Mouse (Mus musculus) heart, postnatal 25 days (tissue): Measurements from ENCODE around the gene Pipox. TPM values are rescaled to one million over a fixed set of nuclear protein-coding genes. Genes with fewer than 3 reads are reported as not detected.

Experiments
- DNase-seq: peaks from one replicate; pipeline ENCODE4 v3.0.0; 2022; ENCODE audit warnings: low spot score
- intact Hi-C: fragments of 180-260 bp; cut with DNase I; formaldehyde crosslinking; loops from one replicate; pipeline ENCODE4 v1.15.1; 2025
- total RNA-seq, 2 experiments: library from RNA; stranded (reverse); gene quantifications; 2 replicates each; pipeline ENCODE4 v1.2.3; 2021

Pipox gene
- total RNA-seq, 2 experiments from 2014 or later, result 0.52 to 1.3 TPM

DNA sequence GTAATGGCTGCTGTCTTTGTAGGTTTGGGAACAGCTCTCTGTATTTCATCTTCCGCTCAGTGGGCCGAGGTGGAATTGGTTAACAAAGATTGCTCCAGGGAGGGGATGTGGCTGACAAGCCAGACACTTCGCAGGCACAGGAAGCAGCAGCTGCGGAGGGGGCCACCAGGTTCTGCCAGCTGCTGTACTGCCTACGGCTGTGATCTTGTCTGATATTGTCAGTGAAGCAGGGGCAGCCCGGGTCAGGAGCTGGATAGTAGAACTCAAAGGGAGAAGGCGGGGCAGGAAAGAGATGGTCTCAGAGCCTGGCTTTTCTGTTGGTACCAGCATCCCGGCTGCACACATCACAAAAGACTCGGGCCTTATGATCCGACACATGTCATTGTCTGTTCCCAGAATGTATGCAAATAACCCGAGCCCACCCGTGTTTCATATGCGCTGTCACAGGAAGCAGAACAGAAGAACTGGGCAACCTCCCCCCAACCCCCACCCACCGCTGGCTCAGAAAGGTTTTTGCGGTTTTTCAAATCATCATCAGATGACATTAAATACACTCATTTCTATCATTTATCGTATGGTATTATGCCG, 6.4 kb downstream of the Pipox start:
- intact Hi-C loops, result no loop called here
- no peak for DNase-seq

DNA sequence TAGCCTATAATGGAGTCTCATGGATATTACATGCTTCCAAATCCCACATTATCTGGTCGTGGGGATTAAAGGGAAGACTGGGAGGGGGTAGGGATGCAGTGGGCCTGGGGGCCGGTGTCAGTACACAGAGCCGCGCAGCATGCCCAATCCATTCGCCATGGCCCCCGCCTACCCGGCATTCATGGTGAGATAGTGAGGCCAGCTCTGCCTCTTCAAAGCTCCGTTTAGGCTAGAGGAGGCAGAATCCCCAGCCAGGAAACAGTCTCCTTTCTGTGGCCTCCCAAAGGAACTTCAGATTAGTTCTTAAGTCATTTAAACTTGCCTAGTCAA, 8.7 kb downstream of the Pipox start:
- DNase-seq, result no peak
- intact Hi-C loops, result no loop called here

DNA sequence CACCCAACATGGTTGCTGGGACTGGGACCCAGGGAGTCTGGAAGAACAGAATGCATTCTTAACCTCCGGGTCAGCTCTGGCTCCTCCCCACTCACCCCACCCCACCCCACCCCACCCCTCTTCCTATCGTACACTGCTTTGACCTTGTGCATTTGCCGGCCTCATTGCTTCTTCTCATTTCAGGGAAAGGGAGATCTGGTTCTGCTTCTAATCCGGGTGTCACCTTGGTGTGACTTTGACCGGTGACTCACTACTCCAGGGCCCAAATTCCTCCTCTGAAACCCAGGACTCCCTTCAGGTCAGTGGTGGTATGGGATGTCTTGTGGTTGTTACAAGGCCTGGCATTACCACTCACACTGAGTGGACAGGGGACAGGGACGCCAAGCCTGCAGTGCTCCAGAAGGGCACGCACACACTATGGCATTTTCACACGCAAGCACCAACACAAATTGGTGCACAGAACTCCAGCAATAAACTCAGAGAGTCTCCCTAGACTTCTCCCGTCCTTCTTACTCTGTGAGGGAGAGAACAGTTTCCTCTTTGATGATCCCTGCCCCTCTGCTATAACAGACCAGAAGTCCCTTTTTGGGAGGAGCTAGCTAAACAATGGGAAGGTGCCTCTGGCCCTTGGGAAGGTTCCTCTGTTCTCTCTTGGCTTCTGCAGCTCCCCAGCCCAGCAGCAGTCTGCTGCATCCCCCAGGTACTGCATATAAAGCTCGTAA, 9.2 kb downstream of the Pipox start:
- intact Hi-C loops, result no loop called here
- no peak for DNase-seq

- intact Hi-C loops, result no loop called here
- no peak for DNase-seq
Measured at GRCm38 (mm10) chr11:77876760-77877148, 17.1 kb downstream of the Pipox start.

- intact Hi-C loops, result no loop called here
- no peak for DNase-seq
Measured at GRCm38 (mm10) chr11:77875847-77876759, 17.8 kb downstream of the Pipox start.

- no peak for DNase-seq
- intact Hi-C loops, result no loop called here
Measured at GRCm38 (mm10) chr11:77875269-77875668, 18.6 kb downstream of the Pipox start.

GRCm38 (mm10) chr11:77874685-77875231, 19.1 kb downstream of the Pipox start:
- intact Hi-C loops, result no loop called here
- DNase-seq, result no peak

DNA sequence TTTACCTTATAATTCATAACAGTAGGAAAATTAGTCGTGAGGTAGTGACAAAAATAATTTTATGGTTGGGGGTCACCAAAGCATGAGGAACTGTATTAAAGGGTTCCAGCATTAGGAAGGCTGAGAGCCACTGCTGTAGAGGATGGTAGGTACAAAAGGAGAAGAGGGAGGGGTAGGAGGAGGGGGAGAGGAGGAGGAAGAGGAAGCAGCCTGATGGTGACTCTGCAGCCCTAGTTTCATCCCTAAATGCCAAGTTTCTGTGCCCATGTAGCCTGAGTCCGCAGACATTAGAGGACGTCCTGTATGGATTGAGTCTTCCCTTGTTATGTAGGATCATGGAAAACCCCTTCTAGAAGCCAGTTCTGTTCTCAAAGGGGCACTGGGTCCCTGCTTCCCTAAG, 20.8 kb downstream of the Pipox start:
- no peak for DNase-seq
- intact Hi-C loops, result no loop called here

DNA sequence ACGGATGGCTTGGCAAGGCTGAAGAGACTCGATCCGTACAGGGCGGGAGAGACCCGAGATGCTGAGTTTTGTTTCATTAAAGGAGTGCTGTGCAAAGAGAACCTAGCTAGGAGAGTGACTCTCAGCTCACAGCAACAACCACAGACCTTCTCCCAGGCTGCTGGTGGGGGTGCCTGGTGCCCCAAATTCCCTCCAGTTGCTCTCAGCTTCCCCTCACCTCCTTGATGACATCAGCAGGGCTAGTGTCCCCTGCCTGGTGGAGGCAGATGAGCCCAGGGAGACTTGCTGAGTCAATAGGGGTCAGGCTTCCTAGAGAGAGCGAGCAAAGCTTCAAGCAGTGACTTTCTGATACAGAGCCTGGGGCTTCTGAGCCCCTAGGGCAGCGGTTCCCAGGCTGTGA, 21.2 kb downstream of the Pipox start:
- intact Hi-C loops, result no loop called here
- DNase-seq, result no peak

DNA sequence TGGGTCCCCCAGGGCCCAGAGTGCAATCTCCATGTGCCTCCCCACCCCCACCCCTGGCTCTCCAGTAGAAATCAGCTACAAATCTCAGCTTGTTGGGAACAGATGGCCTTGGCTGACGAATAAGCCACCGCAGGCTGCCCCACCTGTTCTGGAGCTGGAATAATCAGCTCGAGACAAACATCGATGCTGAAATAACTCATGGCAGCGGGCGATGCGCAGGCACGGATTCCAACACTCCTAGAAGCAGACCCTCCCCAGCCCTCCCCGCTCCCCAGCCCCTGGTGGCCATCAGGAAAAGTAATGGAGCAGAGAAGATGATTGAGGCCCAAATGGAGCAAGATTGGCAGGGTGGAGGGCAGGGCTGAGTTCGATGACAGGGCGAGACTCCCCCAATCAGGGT, 21.7 kb downstream of the Pipox start:
- intact Hi-C loops, result no loop called here

DNA sequence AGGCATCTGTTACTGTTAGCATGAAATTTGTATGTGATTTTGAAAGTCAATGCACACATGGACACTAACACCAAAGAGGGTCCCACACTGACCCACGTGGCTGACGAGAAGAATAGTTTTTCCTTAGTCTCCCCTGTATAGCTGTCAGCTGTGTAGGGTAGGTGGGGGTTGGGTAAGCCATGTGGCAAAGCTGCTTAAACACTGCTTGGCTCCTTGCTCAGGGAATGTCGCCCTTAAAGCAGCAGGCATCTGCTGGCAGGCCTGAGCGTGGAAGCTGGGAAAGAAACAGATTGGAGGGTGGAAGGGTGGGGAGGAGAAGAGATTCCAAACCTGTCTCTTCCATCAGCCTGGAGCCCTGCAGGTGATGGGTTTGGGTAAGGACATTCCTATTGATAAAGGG, 22.5 kb downstream of the Pipox start:
- intact Hi-C loops, result no loop called here
- DNase-seq, result no peak

More for the DNA sequence above, 21.7 kb downstream of the Pipox start:
- no peak for DNase-seq

- DNase-seq, result no peak
- intact Hi-C loops, result no loop called here
Measured at GRCm38 (mm10) chr11:77867419-77868083, 26.3 kb downstream of the Pipox start.

DNA sequence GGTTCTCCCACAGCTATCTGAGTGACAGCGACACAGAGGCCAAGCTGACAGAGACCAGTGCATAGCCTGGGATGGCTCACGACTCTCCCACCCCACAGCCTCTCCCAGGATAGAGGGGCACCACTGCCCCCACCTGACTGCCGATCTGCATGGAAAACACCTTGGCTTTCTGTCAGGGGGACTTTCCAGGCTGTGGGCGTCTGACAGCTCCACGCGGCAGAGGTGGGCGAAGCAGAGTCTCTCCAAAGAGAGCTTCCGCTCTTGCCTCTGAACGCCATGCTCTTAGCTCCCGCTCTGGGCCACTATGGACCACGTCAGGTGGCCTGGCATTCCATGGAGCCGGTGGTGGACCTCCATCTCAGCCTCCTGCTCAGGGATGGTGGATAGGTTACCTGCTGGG, 29.1 kb downstream of the Pipox start:
- no peak for DNase-seq

DNA sequence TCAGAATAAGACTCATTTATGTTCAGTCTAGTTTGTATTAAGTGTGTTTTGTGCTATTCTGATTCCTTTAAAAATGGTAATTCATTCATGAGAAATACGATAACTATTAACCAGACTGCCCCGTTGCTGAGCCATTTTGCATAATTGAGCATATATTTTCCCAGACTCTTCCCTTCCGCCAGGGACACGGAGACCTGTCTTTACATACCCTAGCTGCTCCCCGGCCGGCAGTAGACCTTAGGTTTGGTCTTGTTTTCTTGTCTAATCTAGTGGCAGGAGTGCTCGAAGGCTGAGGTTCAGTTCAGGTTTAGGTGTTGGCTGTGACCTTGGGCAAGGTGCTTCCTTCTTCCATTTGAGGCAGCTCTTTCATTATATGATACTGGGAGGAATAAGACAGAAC, 31.0 kb downstream of the Pipox start:
- intact Hi-C loops, result no loop called here
- DNase-seq, result no peak

More for the DNA sequence above, 29.1 kb downstream of the Pipox start:
- intact Hi-C loops, result no loop called here

DNA sequence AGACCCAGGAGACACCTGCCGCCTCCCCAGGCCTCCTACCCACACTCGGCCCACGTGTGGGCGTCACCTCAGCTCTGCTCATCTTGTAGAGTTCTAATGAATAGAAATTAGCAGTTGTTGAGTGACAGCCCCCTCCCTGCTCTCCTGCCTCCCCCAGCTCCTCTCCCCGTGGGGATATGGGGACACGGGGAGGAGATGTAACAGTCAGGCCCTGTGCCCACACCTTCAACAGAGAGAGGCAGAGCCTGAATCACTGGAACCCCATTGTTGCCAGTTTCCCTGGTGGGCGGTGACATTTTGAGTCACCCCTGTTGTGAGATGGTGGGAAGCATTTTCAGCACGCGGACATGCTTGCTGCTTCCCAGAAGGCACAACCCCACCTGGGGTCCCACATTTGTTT, 32.9 kb downstream of the Pipox start:
- intact Hi-C loops, result no loop called here
- DNase-seq, result no peak

- DNase-seq, result no peak
- intact Hi-C loops, result no loop called here
Measured at GRCm38 (mm10) chr11:77858589-77858988, 35.3 kb downstream of the Pipox start.

DNA sequence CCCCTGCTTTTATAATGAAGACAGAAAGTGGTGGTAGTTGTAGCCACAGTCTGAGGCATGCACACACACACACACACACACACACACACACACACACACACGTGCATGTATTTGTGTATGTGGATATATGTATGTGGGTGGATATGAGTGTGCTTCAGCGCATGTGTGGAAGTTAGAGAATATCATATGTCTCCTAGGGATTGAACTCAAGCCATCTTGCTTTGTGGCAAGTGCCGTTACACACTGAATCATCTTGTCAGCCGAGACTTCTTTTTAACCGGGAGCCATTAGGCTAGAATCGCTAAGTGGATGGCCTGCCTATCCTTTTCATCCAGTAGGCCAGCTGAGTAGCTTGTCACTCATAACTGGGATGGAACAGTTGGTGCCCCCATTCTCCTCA, 36.8 kb downstream of the Pipox start:
- intact Hi-C loops, result no loop called here
- DNase-seq, result no peak

DNA sequence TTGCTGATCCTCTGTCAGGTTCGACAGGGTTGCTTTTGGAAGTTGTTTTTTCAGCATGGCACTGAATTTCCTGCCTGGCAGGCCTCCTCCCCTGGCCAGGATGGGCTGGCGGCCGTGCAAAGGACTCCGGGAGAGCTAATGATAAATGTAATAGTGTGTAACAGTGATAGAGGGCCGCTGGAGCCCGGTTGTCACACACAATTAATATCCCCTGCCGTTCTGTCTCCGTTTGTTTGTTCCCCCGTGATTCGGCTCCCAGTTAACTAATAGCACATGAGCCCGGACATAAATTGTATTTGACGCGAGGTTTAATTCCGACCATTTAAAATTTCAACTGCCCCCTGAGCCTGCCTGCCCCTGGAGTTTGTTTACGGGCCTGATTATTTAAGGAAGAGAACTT, 38.5 kb downstream of the Pipox start:
- no peak for DNase-seq
- intact Hi-C loops, result no loop called here

DNA sequence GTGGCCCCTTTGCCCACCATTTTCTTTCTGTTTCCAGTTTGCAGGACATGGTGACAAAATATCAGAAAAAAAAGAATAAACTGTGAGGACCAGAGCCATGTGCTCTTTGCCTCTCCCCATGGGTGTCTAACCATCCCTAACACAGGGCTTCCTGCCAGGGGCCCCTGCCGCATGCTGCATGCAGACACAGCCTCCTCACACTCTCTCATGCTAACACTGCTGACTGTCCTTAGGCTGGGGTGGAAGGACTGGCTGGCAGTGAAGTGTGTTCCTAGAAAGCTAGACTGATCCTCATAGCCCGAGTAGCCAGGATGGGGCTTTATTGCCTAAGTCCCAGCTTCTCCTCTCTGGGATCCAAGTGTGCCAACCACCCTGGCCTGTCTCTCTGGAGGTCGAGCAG, 39.3 kb downstream of the Pipox start:
- intact Hi-C loops, result no loop called here
- no peak for DNase-seq

DNA sequence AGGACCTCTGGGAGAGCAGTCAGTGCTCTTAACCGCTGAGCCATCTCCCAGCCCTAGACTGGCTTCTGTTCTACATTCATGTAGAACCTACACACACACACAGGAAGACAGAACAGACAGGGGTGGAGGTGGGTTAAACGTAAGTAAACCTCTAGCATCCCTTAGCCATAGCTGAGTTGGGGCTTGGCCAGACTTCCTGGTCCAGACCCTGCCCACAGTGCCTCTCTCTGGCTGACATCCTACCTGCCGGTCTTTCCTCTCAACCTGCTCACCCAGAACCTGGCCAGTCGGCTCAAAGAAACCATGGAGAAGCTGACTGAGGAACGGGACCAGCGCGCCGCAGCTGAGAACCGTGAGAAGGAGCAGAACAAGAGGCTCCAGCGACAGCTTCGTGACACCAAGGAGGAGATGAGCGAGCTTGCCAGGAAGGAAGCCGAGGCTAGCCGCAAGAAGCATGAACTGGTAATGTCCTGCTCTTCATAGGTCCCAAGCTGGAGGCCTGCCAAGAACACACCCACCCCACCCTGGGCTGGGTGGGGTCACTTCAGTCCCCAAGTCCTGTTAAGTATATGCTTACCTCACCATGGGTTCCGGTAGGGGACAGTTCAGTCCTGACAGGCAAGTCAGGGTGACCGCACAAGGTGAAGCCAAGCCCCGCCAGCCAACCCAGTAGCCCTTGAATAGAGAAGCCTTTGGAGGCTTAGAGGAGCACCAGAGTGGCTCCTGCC, 40.8 kb downstream of the Pipox start:
- intact Hi-C loops, result no loop called here
- no peak for DNase-seq
